Mouse (Mus musculus): Measurements from ENCODE around the gene Agbl4. TPM values are rescaled to one million over a fixed set of nuclear protein-coding genes. Genes with fewer than 3 reads are reported as not detected.

Agbl4 gene
- polyA plus RNA-seq, 1 experiment from 2014 or later: 1.5 TPM

- 74% methylated on average over 2 of the region's 2 CpGs for WGBS
- ATAC-seq (replicated peaks; ENCODE audit: insufficient number of reproducible peaks, insufficient read depth, low FRiP score, low read depth): no peak
Observed at GRCm38 (mm10) chr4:111544684-111545083, 1147.2 kb downstream of the Agbl4 start.

DNA sequence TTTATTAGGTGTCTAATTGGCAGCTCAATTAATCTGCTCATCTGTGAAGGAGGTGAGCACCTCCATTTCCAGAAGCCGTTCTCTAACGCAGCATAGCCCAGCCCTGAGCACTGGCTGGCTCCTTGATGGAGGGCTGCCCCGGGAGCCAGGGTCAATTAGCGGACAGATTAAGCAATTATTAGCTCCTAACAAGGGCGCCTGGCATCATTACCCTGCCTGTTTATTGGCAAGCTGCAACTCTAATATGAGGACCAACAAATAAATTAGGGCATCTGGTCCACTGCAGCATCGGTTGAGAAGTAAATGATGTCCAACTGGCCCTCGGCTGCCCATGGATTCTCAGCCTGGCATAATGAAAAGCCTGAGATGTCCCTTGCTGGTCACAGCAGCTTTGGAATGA, 1148.5 kb downstream of the Agbl4 start:
- ATAC-seq (replicated peaks; ENCODE audit: insufficient number of reproducible peaks, insufficient read depth, low FRiP score, low read depth): no peak
- no peak overlapping the region for H3K27ac ChIP-seq
- H3K4me3 ChIP-seq: no peak overlapping the region
- no peaks in the 10 kb centered on the region for H3K9me3 ChIP-seq (replicated peaks)
- H3K4me2 ChIP-seq: no peak overlapping the region
- no peaks in the 10 kb centered on the region for H3K36me3 ChIP-seq
- WGBS: 77% methylated on average over 7 of the region's 7 CpGs
- no peaks in the 10 kb centered on the region for H3K27me3 ChIP-seq
- H3K9ac ChIP-seq: no peak overlapping the region
- H3K4me1 ChIP-seq (replicated peaks): no peaks in the 10 kb centered on the region

More at GRCm38 (mm10) chr4:111544684-111545083, 1147.2 kb downstream of the Agbl4 start:
- Histone ChIP-seq H3K4me1 (replicated peaks) (no peaks in the 10 kb centered on the region), H3K36me3 (no peaks in the 10 kb centered on the region), H3K27me3 (no peaks in the 10 kb centered on the region), H3K9me3 (replicated peaks) (no peaks in the 10 kb centered on the region), H3K4me2 (no peak overlapping the region), H3K4me3 (no peak overlapping the region), H3K9ac (no peak overlapping the region), H3K27ac (no peak overlapping the region)

DNA sequence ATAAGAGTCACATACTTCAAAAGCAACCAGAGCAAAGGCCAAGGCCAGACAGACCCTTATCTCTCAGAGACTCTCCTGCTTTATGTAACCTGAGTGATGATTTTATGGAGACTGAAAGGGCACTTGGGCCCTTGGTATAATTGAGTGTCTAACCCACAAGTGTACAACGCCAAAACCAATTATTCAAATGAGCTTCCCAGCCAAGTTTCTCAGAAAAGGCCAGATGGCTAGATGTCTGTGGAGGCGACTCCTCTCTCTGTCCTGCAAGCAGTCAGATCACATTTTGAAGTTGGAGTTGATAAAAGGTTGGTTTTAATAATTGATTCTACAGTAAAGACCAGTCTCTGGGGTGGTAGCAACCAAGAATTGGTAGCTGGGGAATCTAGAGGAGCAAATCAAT, 1158.0 kb downstream of the Agbl4 start:
- H3K4me3 ChIP-seq: no peak overlapping the region
- H3K27me3 ChIP-seq: no peaks in the 10 kb centered on the region
- no peaks in the 10 kb centered on the region for H3K36me3 ChIP-seq
- H3K9me3 ChIP-seq (replicated peaks): no peaks in the 10 kb centered on the region
- H3K4me2 ChIP-seq: no peak overlapping the region
- ATAC-seq (replicated peaks; ENCODE audit: insufficient number of reproducible peaks, insufficient read depth, low FRiP score, low read depth): no peak
- no peak overlapping the region for H3K9ac ChIP-seq
- WGBS: 62% methylated on average over 2 of the region's 2 CpGs
- H3K27ac ChIP-seq: no peak overlapping the region
- no peaks in the 10 kb centered on the region for H3K4me1 ChIP-seq (replicated peaks)

DNA sequence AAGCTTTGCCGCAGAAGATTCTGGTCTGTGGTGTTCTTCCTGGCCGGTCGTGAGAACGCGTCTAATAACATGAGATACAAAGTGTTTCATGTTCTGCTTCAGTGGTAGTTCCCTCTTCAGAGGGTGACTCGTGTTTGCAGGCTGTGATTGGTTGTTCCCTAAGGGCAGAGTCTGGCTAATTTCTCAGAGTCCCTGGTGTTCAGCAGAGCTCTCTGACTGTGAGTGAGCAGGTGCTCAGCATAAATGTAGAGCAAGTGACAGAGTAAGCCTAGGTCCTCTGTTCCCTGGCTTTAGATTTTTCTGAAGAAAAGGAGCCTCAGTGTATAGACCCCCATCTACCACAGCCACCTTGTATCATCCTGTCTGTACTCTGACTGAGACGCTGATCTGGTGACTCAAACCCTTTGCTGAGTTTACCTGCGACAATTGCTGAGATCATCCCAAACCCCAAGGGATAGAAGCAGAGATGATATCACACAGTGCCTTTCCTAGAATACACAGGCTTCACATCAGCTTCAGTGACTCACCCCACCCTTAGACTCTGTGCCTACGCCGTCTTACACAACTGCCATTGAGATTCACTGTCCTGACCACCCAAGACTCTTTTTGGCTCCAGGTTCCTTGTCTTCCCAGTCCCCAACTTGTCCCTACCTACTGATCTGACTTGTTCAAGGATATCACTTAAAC, 1179.8 kb downstream of the Agbl4 start:
- H3K4me3 ChIP-seq: no peak overlapping the region
- H3K4me2 ChIP-seq: no peak overlapping the region
- no peaks in the 10 kb centered on the region for H3K4me1 ChIP-seq (replicated peaks)
- no peak for ATAC-seq (replicated peaks; ENCODE audit: insufficient number of reproducible peaks, insufficient read depth, low FRiP score, low read depth)
- H3K9ac ChIP-seq: no peak overlapping the region
- H3K27me3 ChIP-seq: no peaks in the 10 kb centered on the region
- no peak overlapping the region for H3K27ac ChIP-seq
- WGBS: 81% methylated on average over 10 of the region's 10 CpGs
- no peaks in the 10 kb centered on the region for H3K9me3 ChIP-seq (replicated peaks)
- H3K36me3 ChIP-seq: no peaks in the 10 kb centered on the region

DNA sequence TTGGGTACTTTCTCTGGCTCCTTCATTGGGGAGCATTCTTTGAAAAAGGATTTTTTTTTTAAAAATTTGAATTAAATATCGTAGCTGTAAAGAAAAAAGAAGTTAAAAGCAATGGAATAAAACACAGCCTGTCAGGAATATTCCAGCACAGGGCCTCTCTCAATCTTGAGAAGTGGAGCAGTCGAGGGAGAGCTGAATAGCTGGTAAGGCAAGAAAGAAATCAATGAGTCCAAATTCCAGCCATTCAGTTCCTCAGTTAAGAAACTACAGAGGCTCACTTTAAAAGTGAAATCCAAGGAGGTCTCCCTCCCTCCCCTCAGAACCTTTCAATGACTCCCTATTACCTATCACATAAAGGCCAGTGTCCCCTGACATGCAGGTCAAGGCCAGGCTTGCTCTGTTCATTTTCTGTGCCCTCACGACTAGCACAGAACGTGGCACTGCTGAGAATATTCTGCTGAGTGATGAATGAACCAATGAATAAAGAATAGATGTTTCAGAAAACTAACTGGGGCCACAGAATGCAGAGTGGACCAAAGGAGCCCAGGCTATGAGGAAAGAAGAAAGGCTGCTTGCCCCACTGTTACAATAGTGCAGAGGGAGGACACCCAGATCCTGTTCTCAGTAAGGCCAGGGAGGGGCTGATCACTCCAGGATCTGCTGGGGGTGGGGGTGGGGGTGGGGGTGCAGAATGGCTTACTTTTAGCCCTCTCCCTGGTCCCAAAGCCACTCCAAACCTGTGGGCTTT, 1181.8 kb downstream of the Agbl4 start:
- Histone ChIP-seq H3K4me1 (replicated peaks) (no peaks in the 10 kb centered on the region), H3K36me3 (no peaks in the 10 kb centered on the region), H3K27ac (no peak overlapping the region), H3K4me2 (no peak overlapping the region), H3K9me3 (replicated peaks) (no peaks in the 10 kb centered on the region), H3K9ac (no peak overlapping the region), H3K4me3 (no peak overlapping the region), H3K27me3 (no peaks in the 10 kb centered on the region)
- ATAC-seq (replicated peaks; ENCODE audit: insufficient number of reproducible peaks, insufficient read depth, low FRiP score, low read depth): no peak
- 62% methylated on average over 4 of the region's 4 CpGs for WGBS

- Histone ChIP-seq H3K27ac (no peak overlapping the region), H3K27me3 (no peaks in the 10 kb centered on the region), H3K4me1 (replicated peaks) (no peaks in the 10 kb centered on the region), H3K9me3 (replicated peaks) (no peaks in the 10 kb centered on the region), H3K4me3 (no peak overlapping the region), H3K4me2 (no peak overlapping the region), H3K36me3 (no peaks in the 10 kb centered on the region), H3K9ac (no peak overlapping the region)
- WGBS: 43% methylated on average over 4 of the region's 4 CpGs
- ATAC-seq (replicated peaks; ENCODE audit: insufficient number of reproducible peaks, insufficient read depth, low FRiP score, low read depth): no peak
Observed at GRCm38 (mm10) chr4:111579863-111580224, 1182.4 kb downstream of the Agbl4 start.

DNA sequence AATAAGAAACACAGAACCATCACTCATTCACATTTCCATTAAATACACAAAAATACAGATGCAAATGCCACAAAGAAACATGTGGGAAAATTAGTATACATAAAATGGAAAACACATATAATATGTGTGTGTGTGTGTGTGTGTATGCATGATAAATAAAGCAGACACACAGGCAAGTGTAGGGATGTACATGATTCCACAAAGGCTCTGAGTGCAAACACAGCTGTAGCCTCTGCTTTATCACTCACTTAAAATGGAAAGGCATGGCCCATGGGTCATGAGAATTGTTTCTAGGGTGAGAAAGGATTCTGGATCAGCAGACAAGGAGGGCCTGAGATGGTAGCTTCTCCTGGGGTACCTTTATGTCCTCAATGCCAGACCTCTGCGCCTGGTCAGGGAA, 1182.8 kb downstream of the Agbl4 start:
- Histone ChIP-seq H3K27me3 (no peaks in the 10 kb centered on the region), H3K36me3 (no peaks in the 10 kb centered on the region), H3K4me1 (replicated peaks) (no peaks in the 10 kb centered on the region), H3K27ac (no peak overlapping the region), H3K9me3 (replicated peaks) (no peaks in the 10 kb centered on the region), H3K9ac (no peak overlapping the region), H3K4me2 (no peak overlapping the region), H3K4me3 (no peak overlapping the region)
- WGBS: 80% methylated on average over 1 of the region's 1 CpGs
- ATAC-seq (replicated peaks; ENCODE audit: insufficient number of reproducible peaks, insufficient read depth, low FRiP score, low read depth): no peak

DNA sequence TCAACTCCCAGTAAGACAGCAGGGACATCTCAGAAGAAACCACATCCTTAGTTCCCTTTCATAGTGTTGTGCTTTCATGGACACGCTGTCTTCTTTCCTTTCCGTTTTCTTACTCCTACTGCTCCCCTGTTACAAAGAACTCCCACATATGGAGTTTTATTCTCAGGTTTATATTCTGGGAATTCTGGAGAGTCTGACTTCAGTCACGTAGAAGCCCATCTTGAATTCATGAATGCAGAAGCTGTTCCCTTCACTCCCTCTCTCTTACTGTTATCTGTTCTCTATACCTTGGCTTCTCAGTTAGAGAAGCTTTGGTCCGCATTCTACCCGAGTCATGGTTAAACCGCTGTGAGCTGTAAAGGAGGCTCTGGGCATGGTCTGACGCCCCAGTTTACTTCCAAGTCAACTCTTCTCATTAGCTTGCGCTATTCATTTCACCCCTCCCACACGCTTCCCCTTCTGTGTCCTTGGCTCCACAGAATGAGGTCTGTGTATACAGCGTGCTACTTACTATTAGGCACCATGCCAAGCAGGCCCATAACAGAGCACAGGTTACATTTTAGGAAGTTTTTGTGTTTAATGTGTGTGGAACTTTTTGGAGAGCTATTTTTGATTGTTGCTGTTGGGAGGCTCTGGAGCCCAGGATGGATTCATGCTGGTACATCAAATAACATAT, 1186.2 kb downstream of the Agbl4 start:
- H3K36me3 ChIP-seq: no peaks in the 10 kb centered on the region
- ATAC-seq (replicated peaks; ENCODE audit: insufficient number of reproducible peaks, insufficient read depth, low FRiP score, low read depth): no peak
- H3K27ac ChIP-seq: no peak overlapping the region
- no peak overlapping the region for H3K9ac ChIP-seq
- H3K4me3 ChIP-seq: no peak overlapping the region
- H3K9me3 ChIP-seq (replicated peaks): no peaks in the 10 kb centered on the region
- no peak overlapping the region for H3K4me2 ChIP-seq
- WGBS: 64% methylated on average over 10 of the region's 10 CpGs
- H3K27me3 ChIP-seq: no peaks in the 10 kb centered on the region
- H3K4me1 ChIP-seq (replicated peaks): no peaks in the 10 kb centered on the region

DNA sequence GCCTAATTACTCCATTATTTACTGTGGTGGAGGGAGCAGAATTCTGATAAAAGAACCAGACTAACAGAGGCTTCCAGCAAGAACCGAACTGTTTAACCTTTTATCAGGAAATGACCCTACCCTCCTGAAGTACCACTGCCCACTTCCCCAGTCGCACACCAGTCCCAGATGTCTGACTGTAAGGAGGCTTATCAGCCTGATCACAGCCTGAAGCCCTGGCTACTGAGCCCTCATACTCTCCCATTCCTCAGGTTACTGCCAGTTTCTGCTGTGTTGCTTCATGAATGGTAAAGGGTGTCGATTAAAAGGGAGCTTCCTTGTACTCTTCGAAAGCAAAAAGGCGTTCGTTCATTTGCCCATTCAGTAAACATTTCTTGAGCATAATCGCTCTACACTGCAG, 1186.8 kb downstream of the Agbl4 start:
- no peak overlapping the region for H3K4me2 ChIP-seq
- H3K27ac ChIP-seq: no peak overlapping the region
- WGBS: 67% methylated on average over 7 of the region's 7 CpGs
- ATAC-seq (replicated peaks; ENCODE audit: insufficient number of reproducible peaks, insufficient read depth, low FRiP score, low read depth): no peak
- H3K4me1 ChIP-seq (replicated peaks): no peaks in the 10 kb centered on the region
- no peak overlapping the region for H3K4me3 ChIP-seq
- H3K9me3 ChIP-seq (replicated peaks): no peaks in the 10 kb centered on the region
- no peak overlapping the region for H3K9ac ChIP-seq
- H3K36me3 ChIP-seq: no peaks in the 10 kb centered on the region
- no peaks in the 10 kb centered on the region for H3K27me3 ChIP-seq

DNA sequence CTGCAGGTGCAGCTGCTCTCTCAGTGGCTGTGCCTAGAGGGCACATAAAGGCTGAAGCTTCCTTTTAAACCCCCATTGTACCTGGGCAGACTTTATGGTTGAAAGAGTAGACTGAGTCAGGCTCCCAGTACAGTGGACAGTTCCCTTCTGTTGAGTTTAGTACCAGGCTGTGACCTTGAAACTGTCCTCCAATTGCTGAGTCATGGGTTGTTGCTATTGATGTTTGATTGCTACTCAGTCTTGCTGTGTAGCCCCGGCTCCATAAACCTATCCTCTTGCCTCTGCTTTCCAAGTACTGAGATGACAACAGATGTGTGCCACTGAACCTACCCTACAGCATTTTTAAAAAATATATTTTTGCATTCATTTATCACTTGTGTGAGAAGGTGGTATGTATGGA, 1190.8 kb downstream of the Agbl4 start:
- H3K9ac ChIP-seq: no peak overlapping the region
- no peaks in the 10 kb centered on the region for H3K4me1 ChIP-seq (replicated peaks)
- H3K4me3 ChIP-seq: no peak overlapping the region
- H3K27me3 ChIP-seq: no peaks in the 10 kb centered on the region
- H3K9me3 ChIP-seq (replicated peaks): no peaks in the 10 kb centered on the region
- H3K36me3 ChIP-seq: no peaks in the 10 kb centered on the region
- ATAC-seq (replicated peaks; ENCODE audit: insufficient number of reproducible peaks, insufficient read depth, low FRiP score, low read depth): no peak
- no peak overlapping the region for H3K4me2 ChIP-seq
- no peak overlapping the region for H3K27ac ChIP-seq
- WGBS: 82% methylated on average over 1 of the region's 1 CpGs

- WGBS: 85% methylated on average over 4 of the region's 4 CpGs
Observed at GRCm38 (mm10) chr4:111589467-111590170, 1192.2 kb downstream of the Agbl4 start.

More at GRCm38 (mm10) chr4:111589467-111590170, 1192.2 kb downstream of the Agbl4 start:
- Histone ChIP-seq H3K27ac (no peak overlapping the region), H3K27me3 (no peaks in the 10 kb centered on the region), H3K4me2 (no peak overlapping the region), H3K9ac (no peak overlapping the region), H3K36me3 (no peaks in the 10 kb centered on the region), H3K4me1 (replicated peaks) (no peaks in the 10 kb centered on the region), H3K9me3 (replicated peaks) (no peaks in the 10 kb centered on the region), H3K4me3 (no peak overlapping the region)
- no peak for ATAC-seq (replicated peaks; ENCODE audit: insufficient number of reproducible peaks, insufficient read depth, low FRiP score, low read depth)
